Mouse (Mus musculus): ENCODE data around the gene Mfap3. TPM values are rescaled to one million over a fixed set of nuclear protein-coding genes. Genes with fewer than 3 reads are reported as not detected.

The Mfap3 gene
- polyA plus RNA-seq, 1 experiment from 2014 or later, result 29.1 TPM

GRCm38 (mm10) chr11:57516946-57517441, 1.5 kb upstream of the Mfap3 start:
- H3K36me3 ChIP-seq (ENCODE audit: inconsistent target), result peaks cover 12% of the 10 kb centered on the region; the same call in 1 of the 2 replicates
- 90% methylated on average over 5 of the region's 5 CpGs for WGBS (ENCODE audit: missing documents)
- peaks cover 76% of the 10 kb centered on the region for H3K79me2 ChIP-seq (ENCODE audit: inconsistent target)
- H3K27ac ChIP-seq, result no peak overlapping the region
- H3K4me3 ChIP-seq (ENCODE audit: inconsistent target), result no peak overlapping the region

GRCm38 (mm10) chr11:57518751-57519148, 286 bp downstream of the Mfap3 start:
- WGBS (ENCODE audit: missing documents), result under 1% methylated on average over 15 of the region's 16 CpGs
- H3K27ac ChIP-seq, result peak overlapping the region; percentile 88

GRCm38 (mm10) chr11:57519304-57519703, 840 bp downstream of the Mfap3 start:
- peak overlapping the region; percentile 95 for H3K4me3 ChIP-seq (ENCODE audit: inconsistent target)
- 0 out of 2 replicates have a peak, but pooled peaks cover 4% of the 10 kb centered on the region for H3K36me3 ChIP-seq (ENCODE audit: inconsistent target)
- peak overlapping the region; percentile 88 for H3K27ac ChIP-seq
- 34% methylated on average over 2 of the region's 5 CpGs for WGBS (ENCODE audit: missing documents)
- H3K79me2 ChIP-seq (ENCODE audit: inconsistent target), result peaks cover 98% of the 10 kb centered on the region

More at GRCm38 (mm10) chr11:57518751-57519148, 286 bp downstream of the Mfap3 start:
- Histone ChIP-seq H3K79me2 (ENCODE audit: inconsistent target) (peaks cover 94% of the 10 kb centered on the region), H3K4me3 (ENCODE audit: inconsistent target) (peak overlapping the region; percentile 95), H3K36me3 (ENCODE audit: inconsistent target) (0 out of 2 replicates have a peak, but pooled peaks cover 4% of the 10 kb centered on the region)

DNA sequence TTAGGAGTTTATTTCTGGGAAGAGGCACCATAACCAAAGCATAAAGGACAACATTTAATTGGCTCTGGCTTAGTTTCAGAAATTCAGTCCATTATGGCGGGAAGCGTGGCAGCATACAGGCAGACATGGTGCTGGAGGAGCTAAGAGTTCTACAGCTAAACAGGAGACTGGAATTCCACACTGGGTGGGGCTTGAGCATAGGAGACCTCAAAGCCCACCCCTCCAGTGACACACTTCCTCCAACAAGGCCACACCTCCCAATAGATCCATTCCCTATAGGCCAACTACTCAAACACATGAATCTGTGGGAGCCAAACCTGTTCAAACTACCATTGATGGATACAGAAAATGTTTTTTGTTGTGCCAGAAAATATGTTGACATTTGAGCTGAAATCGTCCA, 2.7 kb downstream of the Mfap3 start:
- H3K79me2 ChIP-seq (ENCODE audit: inconsistent target), result peaks cover 97% of the 10 kb centered on the region
- 96% methylated on average over 3 of the region's 3 CpGs for WGBS (ENCODE audit: missing documents)

GRCm38 (mm10) chr11:57522046-57522445, 3.6 kb downstream of the Mfap3 start:
- H3K79me2 ChIP-seq (ENCODE audit: inconsistent target), result peaks cover 97% of the 10 kb centered on the region
- H3K36me3 ChIP-seq (ENCODE audit: inconsistent target), result 0 out of 2 replicates have a peak, but pooled peaks cover 4% of the 10 kb centered on the region
- no peak overlapping the region for H3K27ac ChIP-seq
- WGBS (ENCODE audit: missing documents), result 96% methylated on average over 7 of the region's 7 CpGs
- no peak overlapping the region for H3K4me3 ChIP-seq (ENCODE audit: inconsistent target)

More for the DNA sequence above, 2.7 kb downstream of the Mfap3 start:
- Histone ChIP-seq H3K4me3 (ENCODE audit: inconsistent target) (no peak overlapping the region), H3K27ac (no peak overlapping the region), H3K36me3 (ENCODE audit: inconsistent target) (0 out of 2 replicates have a peak, but pooled peaks cover 4% of the 10 kb centered on the region)

DNA sequence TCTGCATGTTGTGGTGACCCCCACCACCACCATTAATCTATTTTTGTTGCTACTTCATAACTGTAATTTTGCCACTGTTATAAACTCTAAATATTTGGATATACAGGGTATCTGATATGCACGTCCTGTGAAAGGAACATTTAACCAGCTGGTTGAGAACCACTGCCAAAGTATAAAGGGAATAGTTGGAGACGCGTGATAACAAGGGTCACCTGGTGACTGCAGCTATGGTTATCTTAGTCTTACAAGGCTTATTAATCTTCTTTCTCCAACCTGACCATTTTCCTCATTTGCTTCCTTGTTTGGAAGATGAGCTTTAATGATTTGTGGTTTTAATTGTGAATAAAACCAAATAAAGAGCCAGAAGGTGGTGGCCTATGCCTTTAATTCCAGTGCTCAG, 5.0 kb downstream of the Mfap3 start:
- Histone ChIP-seq H3K79me2 (ENCODE audit: inconsistent target) (peaks cover 97% of the 10 kb centered on the region), H3K27ac (no peak overlapping the region), H3K4me3 (ENCODE audit: inconsistent target) (no peak overlapping the region), H3K36me3 (ENCODE audit: inconsistent target) (peaks cover 13% of the 10 kb centered on the region; the same call in 1 of the 2 replicates)
- 97% methylated on average over 3 of the region's 3 CpGs for WGBS (ENCODE audit: missing documents)

DNA sequence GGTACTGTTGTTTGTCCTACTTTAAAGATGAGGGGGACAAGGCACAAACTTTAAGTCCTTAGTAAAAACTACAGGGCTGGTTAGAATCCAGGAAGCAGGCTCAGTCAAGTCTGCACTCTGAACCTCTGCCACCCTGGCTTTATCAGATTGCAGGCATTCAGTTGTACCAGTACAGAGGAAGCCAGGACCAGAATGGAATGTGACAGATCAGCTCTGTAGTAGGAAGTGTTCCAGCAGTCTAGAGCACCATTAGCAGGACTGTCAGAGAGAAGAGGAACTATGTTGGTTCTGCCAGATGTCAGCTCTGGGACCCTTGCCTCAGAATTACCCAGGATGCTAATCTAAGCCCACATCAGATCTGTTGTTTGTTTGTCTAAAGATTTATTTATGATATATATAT, 6.1 kb downstream of the Mfap3 start:
- Histone ChIP-seq H3K79me2 (ENCODE audit: inconsistent target) (peaks cover 98% of the 10 kb centered on the region), H3K4me3 (ENCODE audit: inconsistent target) (no peak overlapping the region), H3K27ac (peak overlapping the region; percentile 29; the same call in 1 of the 2 replicates), H3K36me3 (ENCODE audit: inconsistent target) (peaks cover 25% of the 10 kb centered on the region)

- WGBS (ENCODE audit: missing documents), result 79% methylated on average over 3 of the region's 3 CpGs
- no peak overlapping the region for H3K27ac ChIP-seq
- peaks cover 38% of the 10 kb centered on the region for H3K36me3 ChIP-seq (ENCODE audit: inconsistent target)
- peaks cover 98% of the 10 kb centered on the region for H3K79me2 ChIP-seq (ENCODE audit: inconsistent target)
- no peak overlapping the region for H3K4me3 ChIP-seq (ENCODE audit: inconsistent target)
These were observed 7.4 kb downstream of the Mfap3 start for GRCm38 (mm10) chr11:57525900-57526299.

DNA sequence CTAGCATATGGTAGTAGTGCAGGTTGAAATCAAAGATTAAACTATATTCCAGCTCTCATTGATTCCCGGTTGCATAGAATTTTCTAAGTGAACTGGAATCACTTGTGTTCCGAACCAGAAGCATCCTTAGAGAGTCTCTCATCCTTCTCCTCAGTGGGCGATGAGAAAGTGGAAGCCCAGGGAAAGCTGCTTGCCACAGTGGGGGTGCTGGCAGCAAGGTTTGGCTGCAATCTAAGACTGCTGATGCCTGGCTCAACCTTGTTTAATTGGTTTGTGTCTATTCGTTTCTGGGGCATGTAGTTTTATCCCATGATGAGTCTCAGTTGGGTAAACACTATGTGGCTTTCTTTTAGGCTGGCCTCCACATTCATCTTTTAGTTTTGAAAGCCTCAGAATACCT, 9.0 kb downstream of the Mfap3 start:
- 93% methylated on average over 4 of the region's 4 CpGs for WGBS (ENCODE audit: missing documents)
- Histone ChIP-seq H3K36me3 (ENCODE audit: inconsistent target) (peaks cover 38% of the 10 kb centered on the region), H3K79me2 (ENCODE audit: inconsistent target) (peaks cover 86% of the 10 kb centered on the region), H3K27ac (no peak overlapping the region), H3K4me3 (ENCODE audit: inconsistent target) (no peak overlapping the region)

DNA sequence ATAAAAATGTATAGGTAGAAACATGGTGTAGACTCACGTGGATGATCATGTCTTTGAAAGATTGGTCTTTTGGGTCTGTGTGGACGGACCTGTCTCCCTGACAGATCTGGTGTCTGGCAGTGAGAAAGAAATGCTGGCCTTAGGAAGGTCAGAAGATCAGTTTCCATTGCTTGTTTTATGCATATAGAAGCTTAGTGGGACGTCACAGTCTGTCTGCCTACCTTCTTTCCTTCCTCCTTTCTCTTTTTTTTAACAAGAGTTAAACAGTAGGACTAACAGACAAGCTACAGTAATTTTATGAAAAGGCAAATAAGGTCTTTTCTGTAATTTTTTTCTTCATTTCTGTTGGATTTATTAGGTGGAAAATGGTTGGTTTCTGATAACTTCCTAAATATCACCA, 10.6 kb downstream of the Mfap3 start:
- WGBS (ENCODE audit: missing documents), result 95% methylated on average over 3 of the region's 3 CpGs
- Histone ChIP-seq H3K36me3 (ENCODE audit: inconsistent target) (peaks cover 38% of the 10 kb centered on the region), H3K4me3 (ENCODE audit: inconsistent target) (no peak overlapping the region), H3K27ac (no peak overlapping the region), H3K79me2 (ENCODE audit: inconsistent target) (peaks cover 70% of the 10 kb centered on the region)

DNA sequence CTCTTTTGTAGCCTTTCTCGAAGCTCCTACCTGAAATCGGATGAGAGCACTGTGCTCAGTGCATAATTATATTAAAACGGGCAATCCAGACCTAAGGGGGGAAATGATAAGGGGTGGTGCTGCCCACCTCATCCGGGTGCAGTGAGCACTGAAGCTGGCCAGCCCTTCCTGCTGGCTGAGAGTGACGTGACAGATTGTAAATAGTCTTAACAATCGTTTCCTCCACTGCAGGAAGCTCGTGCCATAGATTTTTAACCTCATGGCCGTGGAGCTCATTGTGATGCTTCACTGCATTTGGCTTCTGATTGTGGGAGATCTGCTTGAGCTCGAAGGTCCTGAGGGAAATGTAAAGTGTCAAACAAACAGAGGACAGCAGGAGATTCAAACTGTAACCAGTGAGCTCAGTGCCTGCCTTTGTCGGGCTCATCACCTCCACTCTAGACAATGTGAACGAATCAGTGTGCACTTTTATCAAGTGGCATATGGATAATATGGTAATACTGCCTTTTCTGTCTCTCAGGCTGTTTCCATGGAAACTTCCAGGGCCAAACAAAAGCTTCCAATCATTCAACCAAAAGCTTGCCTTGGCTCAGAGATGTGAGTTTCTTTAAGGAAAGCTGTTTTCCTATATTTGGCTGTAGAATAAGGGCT, 13.0 kb downstream of the Mfap3 start:
- Histone ChIP-seq H3K4me3 (ENCODE audit: inconsistent target) (no peak overlapping the region), H3K79me2 (ENCODE audit: inconsistent target) (peaks cover 49% of the 10 kb centered on the region), H3K36me3 (ENCODE audit: inconsistent target) (peaks cover 38% of the 10 kb centered on the region), H3K27ac (no peak overlapping the region)
- WGBS (ENCODE audit: missing documents), result 45% methylated on average over 11 of the region's 11 CpGs

GRCm38 (mm10) chr11:57532306-57532705, 13.8 kb downstream of the Mfap3 start:
- no peak overlapping the region for H3K4me3 ChIP-seq (ENCODE audit: inconsistent target)
- H3K27ac ChIP-seq, result no peak overlapping the region
- H3K79me2 ChIP-seq (ENCODE audit: inconsistent target), result peaks cover 40% of the 10 kb centered on the region
- WGBS (ENCODE audit: missing documents), result 88% methylated on average over 4 of the region's 4 CpGs
- H3K36me3 ChIP-seq (ENCODE audit: inconsistent target), result peaks cover 38% of the 10 kb centered on the region

DNA sequence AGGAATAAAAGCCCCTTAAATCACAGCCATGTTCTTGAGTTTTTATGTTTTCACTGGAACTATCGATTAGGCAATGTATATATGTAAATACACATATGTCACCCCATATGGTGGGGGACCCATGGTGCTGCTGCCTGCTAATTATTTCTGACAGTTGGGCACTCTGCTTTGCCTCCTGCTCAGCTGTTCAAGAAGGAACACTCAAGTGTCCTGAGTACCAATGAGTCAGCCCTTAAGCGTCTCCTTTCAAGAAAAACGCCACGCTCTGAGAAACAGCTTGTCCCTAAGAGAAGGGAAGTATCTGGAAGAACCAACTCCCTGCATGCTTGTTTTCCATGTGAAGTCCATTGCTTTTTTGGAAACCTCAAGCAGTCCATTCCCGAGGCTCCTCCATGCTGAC, 17.4 kb downstream of the Mfap3 start:
- Histone ChIP-seq H3K4me3 (ENCODE audit: inconsistent target) (no peak overlapping the region), H3K36me3 (ENCODE audit: inconsistent target) (0 out of 2 replicates have a peak, but pooled peaks cover 4% of the 10 kb centered on the region), H3K79me2 (ENCODE audit: inconsistent target) (peaks cover 4% of the 10 kb centered on the region; the same call in 1 of the 2 replicates), H3K27ac (no peak overlapping the region)
- WGBS (ENCODE audit: missing documents), result 97% methylated on average over 5 of the region's 5 CpGs

GRCm38 (mm10) chr11:57539841-57540418, 21.5 kb downstream of the Mfap3 start:
- Histone ChIP-seq H3K36me3 (ENCODE audit: inconsistent target) (no peaks in the 10 kb centered on the region), H3K4me3 (ENCODE audit: inconsistent target) (no peak overlapping the region), H3K79me2 (ENCODE audit: inconsistent target) (no peaks in the 10 kb centered on the region), H3K27ac (no peak overlapping the region)
- 92% methylated on average over 5 of the region's 5 CpGs for WGBS (ENCODE audit: missing documents)

DNA sequence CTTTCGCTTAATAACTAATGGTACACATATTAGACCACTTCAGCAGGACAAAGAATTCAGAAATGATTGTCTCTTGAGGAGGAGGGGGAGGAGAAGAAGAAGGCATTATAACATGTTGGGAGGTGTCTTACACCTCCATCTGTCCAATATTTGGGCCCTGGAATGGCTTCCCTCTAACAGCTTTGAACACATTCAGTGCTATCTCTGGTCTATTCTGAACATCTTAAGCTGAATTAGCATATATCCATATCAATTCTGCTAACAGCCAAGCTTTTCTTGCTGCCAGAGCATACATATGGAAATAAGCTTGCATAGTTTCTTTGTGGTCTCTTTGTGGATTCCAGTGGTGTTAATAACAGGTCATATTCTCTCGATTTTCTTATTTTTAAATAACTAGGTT, 22.2 kb downstream of the Mfap3 start:
- Histone ChIP-seq H3K27ac (no peak overlapping the region), H3K4me3 (ENCODE audit: inconsistent target) (no peak overlapping the region), H3K79me2 (ENCODE audit: inconsistent target) (no peaks in the 10 kb centered on the region), H3K36me3 (ENCODE audit: inconsistent target) (no peaks in the 10 kb centered on the region)
- 96% methylated on average over 2 of the region's 2 CpGs for WGBS (ENCODE audit: missing documents)

All from macrophage (primary cell).